Mouse (Mus musculus): ENCODE results near the gene Rfx2. TPM values are rescaled to one million over a fixed set of nuclear protein-coding genes. Genes with fewer than 3 reads are reported as not detected.
A peak's percentile ranks its signal among the peaks of the same experiment; 100 is the strongest.

The Rfx2 gene
- total RNA-seq, 2 experiments from 2014 or later = 1.4 to 2.3 TPM

- no peak for DNase-seq (ENCODE audit: extremely low spot score in 1 of 2, low spot score in 2 of 2)
- intact Hi-C loops (cut with DNase I) = no loop called here
These were observed 9.7 kb upstream of the Rfx2 start for GRCm38 (mm10) chr17:56840524-56840923.

GRCm38 (mm10) chr17:56836336-56836735, 5.5 kb upstream of the Rfx2 start:
- intact Hi-C loops (cut with DNase I) = no loop called here
- DNase-seq (ENCODE audit: extremely low spot score in 1 of 2, low spot score in 2 of 2) = no peak

GRCm38 (mm10) chr17:56833381-56833780, 2.6 kb upstream of the Rfx2 start:
- no peak for DNase-seq (ENCODE audit: extremely low spot score in 1 of 2, low spot score in 2 of 2)
- intact Hi-C loops (cut with DNase I) = no loop called here

GRCm38 (mm10) chr17:56832918-56833317, 2.1 kb upstream of the Rfx2 start:
- no peak for DNase-seq (ENCODE audit: extremely low spot score in 1 of 2, low spot score in 2 of 2)
- intact Hi-C loops (cut with DNase I) = no loop called here

GRCm38 (mm10) chr17:56831111-56831816, 451 bp upstream of the Rfx2 start:
- peak; percentile 97 to 99 for DNase-seq (ENCODE audit: extremely low spot score in 1 of 2, low spot score in 2 of 2)
- intact Hi-C loops (cut with DNase I) = no loop called here

GRCm38 (mm10) chr17:56829795-56830194, 1.0 kb downstream of the Rfx2 start:
- no peak for DNase-seq (ENCODE audit: extremely low spot score in 1 of 2, low spot score in 2 of 2)
- intact Hi-C loops (cut with DNase I) = no loop called here

- no peak for DNase-seq (ENCODE audit: extremely low spot score in 1 of 2, low spot score in 2 of 2)
- intact Hi-C loops (cut with DNase I) = no loop called here
These were observed 1.6 kb downstream of the Rfx2 start for GRCm38 (mm10) chr17:56829171-56829570.

GRCm38 (mm10) chr17:56826718-56827117, 4.1 kb downstream of the Rfx2 start:
- intact Hi-C loops (cut with DNase I) = no loop called here
- DNase-seq (ENCODE audit: extremely low spot score in 1 of 2, low spot score in 2 of 2) = no peak

- no peak for DNase-seq (ENCODE audit: extremely low spot score in 1 of 2, low spot score in 2 of 2)
- intact Hi-C loops (cut with DNase I) = no loop called here
These were observed 7.5 kb downstream of the Rfx2 start for GRCm38 (mm10) chr17:56823352-56823751.

GRCm38 (mm10) chr17:56822380-56822779, 8.4 kb downstream of the Rfx2 start:
- DNase-seq (ENCODE audit: extremely low spot score in 1 of 2, low spot score in 2 of 2) = no peak
- intact Hi-C loops (cut with DNase I) = no loop called here

- intact Hi-C loops (cut with DNase I) = no loop called here
These were observed 11.1 kb downstream of the Rfx2 start for GRCm38 (mm10) chr17:56819694-56820111.

GRCm38 (mm10) chr17:56819032-56819545, 11.7 kb downstream of the Rfx2 start:
- no peak for DNase-seq (ENCODE audit: extremely low spot score in 1 of 2, low spot score in 2 of 2)

More at GRCm38 (mm10) chr17:56819694-56820111, 11.1 kb downstream of the Rfx2 start:
- no peak for DNase-seq (ENCODE audit: extremely low spot score in 1 of 2, low spot score in 2 of 2)

GRCm38 (mm10) chr17:56818067-56818636, 12.7 kb downstream of the Rfx2 start:
- DNase-seq (ENCODE audit: extremely low spot score in 1 of 2, low spot score in 2 of 2) = peak in 1 of 2 experiments; percentile 58
- intact Hi-C loops (cut with DNase I) = no loop called here

More at GRCm38 (mm10) chr17:56819032-56819545, 11.7 kb downstream of the Rfx2 start:
- intact Hi-C loops (cut with DNase I) = no loop called here

GRCm38 (mm10) chr17:56815057-56815345, 15.8 kb downstream of the Rfx2 start:
- DNase-seq (ENCODE audit: extremely low spot score in 1 of 2, low spot score in 2 of 2) = no peak
- intact Hi-C loops (cut with DNase I) = no loop called here

- peak; percentile 85 to 91 for DNase-seq (ENCODE audit: extremely low spot score in 1 of 2, low spot score in 2 of 2)
- intact Hi-C loops (cut with DNase I) = loop anchor here (5.0 kb wide), 1 partner anchor 123 kb away; the partner anchor contains the start of gene Mllt1
These were observed 16.3 kb downstream of the Rfx2 start for GRCm38 (mm10) chr17:56814316-56815056.

- intact Hi-C loops (cut with DNase I) = loop anchor here (5.0 kb wide), 1 partner anchor 127 kb away; the partner anchor contains the start of gene Mllt1
These were observed 20.6 kb downstream of the Rfx2 start for GRCm38 (mm10) chr17:56810245-56810644.

GRCm38 (mm10) chr17:56808518-56808917, 22.3 kb downstream of the Rfx2 start:
- DNase-seq (ENCODE audit: extremely low spot score in 1 of 2, low spot score in 2 of 2) = peak; percentile 75 to 83
- intact Hi-C loops (cut with DNase I) = loop anchor here (5.0 to 10.0 kb wide), 4 partner anchors 189 to 526 kb away; partner anchors contain the start of genes Alkbh7 and Tubb4a

More at GRCm38 (mm10) chr17:56810245-56810644, 20.6 kb downstream of the Rfx2 start:
- DNase-seq (ENCODE audit: extremely low spot score in 1 of 2, low spot score in 2 of 2) = peak; percentile 82 to 91

GRCm38 (mm10) chr17:56805784-56806183, 25.0 kb downstream of the Rfx2 start:
- DNase-seq (ENCODE audit: extremely low spot score in 1 of 2, low spot score in 2 of 2) = no peak
- intact Hi-C loops (cut with DNase I) = loop anchor here (5.0 to 10.0 kb wide), 4 partner anchors 192 to 529 kb away; partner anchors contain the start of genes Alkbh7 and Tubb4a

GRCm38 (mm10) chr17:56804952-56805351, 25.9 kb downstream of the Rfx2 start:
- no peak for DNase-seq (ENCODE audit: extremely low spot score in 1 of 2, low spot score in 2 of 2)
- intact Hi-C loops (cut with DNase I) = loop anchor here (5.0 to 10.0 kb wide), 4 partner anchors 192 to 530 kb away; partner anchors contain the start of genes Alkbh7 and Tubb4a

All from left cerebral cortex, postnatal 10 days (tissue).